ENCODE assay signal across 12 mouse cellular contexts in genomic region chr11:8068873-8069272, GRCm38 (mm10).
DNase-seq lines count a peak whose midpoint lies in the region; ATAC-seq lines count a peak whose summit lies in the region.
"Had no signal": no experiment of that assay in that cellular context is flagged by ENCODE, and none has a peak within 500 bp of the region (broad histone marks: within the 10 kb centered on the region; RNA-seq: fewer than 3 reads in every experiment).

No protein-coding gene starts in this region.

- peak; percentile 7 for DNase-seq in adrenal gland, postnatal 10 days
- DNase-seq in adrenal gland, adult 2 months: no peak
- DNase-seq in kidney, postnatal 4 days: peak; percentile 17 to 37
- no peak for DNase-seq in kidney, adult 18-20 months
- DNase-seq in embryo, embryonic 11 days: peak; percentile 41
- no peak for DNase-seq in liver, embryonic 11.5 days (ENCODE audit: low spot score)
- DNase-seq in right cerebral cortex, postnatal 14 days: no peak
- DNase-seq in yolk sac, embryonic 10.5 days (ENCODE audit: low spot score): no peak
- DNase-seq: cerebellum, adult 18-20 months; layer of hippocampus, adult 9-11 months; lung, adult 2 months had no signal

- no peaks in the 10 kb centered on the region for H3K4me1 ChIP-seq in liver, embryonic 11.5 days (replicated peaks; ENCODE audit: control insufficient read depth, insufficient read depth, low read length)

- H3K4me2 ChIP-seq in liver, embryonic 11.5 days: no peak overlapping the region

- 21% methylated on average over 3 of the region's 3 CpGs for WGBS in liver, embryonic 11.5 days

- H3K4me3 ChIP-seq in liver, embryonic 11.5 days (ENCODE audit: low read depth, low read length): no peak overlapping the region
- H3K4me3 ChIP-seq: myocyte had no signal

- H3K27ac ChIP-seq in liver, embryonic 11.5 days (ENCODE audit: low read depth, low read length): no peak overlapping the region

- H3K36me3 ChIP-seq in liver, embryonic 11.5 days (ENCODE audit: control insufficient read depth, insufficient read depth, low read length): no peaks in the 10 kb centered on the region

- no peaks in the 10 kb centered on the region for H3K9me3 ChIP-seq in liver, embryonic 11.5 days (ENCODE audit: control insufficient read depth, low read length)

- H3K9ac ChIP-seq in liver, embryonic 11.5 days (ENCODE audit: low read depth, low read length): no peak overlapping the region

- H3K27me3 ChIP-seq in liver, embryonic 11.5 days (replicated peaks; ENCODE audit: control insufficient read depth, insufficient read depth, low read length): no peaks in the 10 kb centered on the region

- 0 out of 2 replicates have a peak, but pooled peaks have one; percentile 20 for ATAC-seq in liver, embryonic 11.5 days (replicated peaks; ENCODE audit: low FRiP score)

Comparison
In these comparisons a context has a peak if more than half of its experiments do, and no peak if none do; other contexts are left out.
1. DNase-seq: peak in adrenal gland, postnatal 10 days (single experiment), kidney, postnatal 4 days (2 of 2) and embryo, embryonic 11 days (single experiment); none in adrenal gland, adult 2 months (single experiment), kidney, adult 18-20 months (single experiment), liver, embryonic 11.5 days (single experiment), right cerebral cortex, postnatal 14 days (single experiment) and yolk sac, embryonic 10.5 days (single experiment).